In genomic region chr6:120470666-120471065, GRCm38 (mm10) we compare ENCODE assay signal across 12 mouse cellular contexts. TPM values are rescaled to one million over a fixed set of nuclear protein-coding genes. Genes with fewer than 3 reads are reported as not detected.
DNase-seq lines count a peak whose midpoint lies in the region; ATAC-seq and TF ChIP-seq lines count a peak whose summit lies in the region.
"Had no signal": no experiment of that assay in that cellular context is flagged by ENCODE, and none has a peak within 500 bp of the region (broad histone marks: within the 10 kb centered on the region; RNA-seq: fewer than 3 reads in every experiment).

No protein-coding gene starts in this region.

- peaks cover 20% of the 10 kb centered on the region for H3K36me3 ChIP-seq in liver, postnatal 0 days (replicated peaks; ENCODE audit: insufficient read depth, low read length)
- H3K36me3 ChIP-seq: forebrain, embryonic 10.5 days had no signal

- intact Hi-C loops in heart, postnatal 14 days (cut with DNase I) = no loop called here

- peak; percentile 95 for DNase-seq in heart, adult 11 months
- DNase-seq in heart, postnatal 14 days = no peak
- peak; percentile 65 to 70 for DNase-seq in spleen, postnatal 36 days (ENCODE audit: low spot score in 2 of 2)
- no peak for DNase-seq in spleen, postnatal 4 days (ENCODE audit: low spot score in 2 of 2)
- DNase-seq in liver, postnatal 0 days = no peak
- DNase-seq in layer of hippocampus, postnatal 25 days (ENCODE audit: extremely low spot score in 1 of 2, low spot score in 1 of 2) = no peak
- DNase-seq in ovary, postnatal 14 days (ENCODE audit: low spot score) = no peak
- no peak for DNase-seq in urinary bladder, postnatal 25 days (ENCODE audit: low spot score)
- DNase-seq: kidney, adult 2 months; layer of hippocampus, postnatal 36 days had no signal

- peak; percentile 30 for ATAC-seq in liver, postnatal 0 days

- no peak overlapping the region for H3K9ac ChIP-seq in liver, postnatal 0 days (replicated peaks)

- no peak overlapping the region for H3K4me3 ChIP-seq in liver, postnatal 0 days (ENCODE audit: low read depth, low read length)
- H3K4me3 ChIP-seq: forebrain, embryonic 10.5 days had no signal

- no peaks in the 10 kb centered on the region for H3K27me3 ChIP-seq in liver, postnatal 0 days (ENCODE audit: insufficient read depth, low read length)

- TF ChIP-seq CTCF in liver, postnatal 0 days (IDR thresholded peaks at IDR 0.05; ENCODE audit: low read depth) = no peak

- no peak for TF ChIP-seq EP300 in liver, postnatal 0 days (IDR thresholded peaks at IDR 0.05; ENCODE audit: low read depth)

- 31% methylated on average over 1 of the region's 1 CpGs for WGBS in liver, postnatal 0 days (ENCODE audit: insufficient replicate concordance)

- H3K4me2 ChIP-seq in liver, postnatal 0 days (ENCODE audit: low read depth, low read length) = peak overlapping the region; percentile 47; the same call in 1 of the 2 replicates

- H3K9me3 ChIP-seq in liver, postnatal 0 days (ENCODE audit: low read length) = no peaks in the 10 kb centered on the region
- H3K9me3 ChIP-seq: forebrain, embryonic 10.5 days had no signal

- peaks cover 66% of the 10 kb centered on the region for H3K4me1 ChIP-seq in liver, postnatal 0 days (ENCODE audit: insufficient read depth)

- H3K27ac ChIP-seq in liver, postnatal 0 days (ENCODE audit: low read depth) = peak overlapping the region; percentile 73
- H3K27ac ChIP-seq: forebrain, embryonic 10.5 days had no signal

RNA-seq across cellular contexts. Expression of gene Il17ra, which starts 7.6 kb away (rescaled TPM):
- 1 to 10 TPM; 3.3 to 5.4 TPM for total RNA-seq in heart, postnatal 14 days (2021)
- 9.4 and 10.6 TPM in 2 replicates for polyA plus RNA-seq in liver, postnatal 0 days (2015; fragmentation: Nextera tagmentation; extraction: Ambion mirVana)
- 1 to 10 TPM; 4.1 to 7.2 TPM for total RNA-seq in layer of hippocampus, postnatal 25 days (2021)

RNA-seq across cellular contexts. Expression of gene Tmem121b, which starts 22.9 kb away (rescaled TPM):
- total RNA-seq in heart, postnatal 14 days (2021) = under 1 TPM in 1 of 2 experiments, not detected in 1; 0.05 TPM
- polyA plus RNA-seq in liver, postnatal 0 days (2015; fragmentation: Nextera tagmentation; extraction: Ambion mirVana) = not detected in 2 replicates
- 10 to 100 TPM; 44.8 to 45.3 TPM for total RNA-seq in layer of hippocampus, postnatal 25 days (2021)
- total RNA-seq: heart, adult 18-20 months had no signal

Comparison
In these comparisons a context has a peak if more than half of its experiments do, and no peak if none do; other contexts are left out.
1. DNase-seq: peak in heart, adult 11 months (single experiment) and spleen, postnatal 36 days (2 of 2); none in heart, postnatal 14 days (0 of 2), spleen, postnatal 4 days (0 of 2), liver, postnatal 0 days (single experiment), layer of hippocampus, postnatal 25 days (0 of 2), ovary, postnatal 14 days (single experiment) and urinary bladder, postnatal 25 days (single experiment).
2. RNA of gene Tmem121b, which starts 22.9 kb away (total RNA-seq): 44.8 to 45.3 TPM in layer of hippocampus, postnatal 25 days; 0.05 TPM in heart, postnatal 14 days; every median in the first group is over 10 times any median in the second.